12 mouse cellular contexts compared by ENCODE assay signal in genomic region chr16:66086499-66086898, GRCm38 (mm10).
DNase-seq lines count a peak whose midpoint lies in the region; ATAC-seq lines count a peak whose summit lies in the region.
"Had no signal": no experiment of that assay in that cellular context is flagged by ENCODE, and none has a peak within 500 bp of the region (broad histone marks: within the 10 kb centered on the region; RNA-seq: fewer than 3 reads in every experiment).

No protein-coding gene starts in this region.

- H3K9ac ChIP-seq in hindbrain, embryonic 11.5 days (ENCODE audit: low read depth, low read length), result no peak overlapping the region
- H3K9ac ChIP-seq in hindbrain, embryonic 13.5 days, result no peak overlapping the region
- H3K9ac ChIP-seq: limb, embryonic 15.5 days; neural tube, embryonic 13.5 days had no signal

- H3K4me2 ChIP-seq in hindbrain, embryonic 11.5 days (replicated peaks; ENCODE audit: low read depth, low read length), result no peak overlapping the region
- H3K4me2 ChIP-seq in hindbrain, embryonic 13.5 days, result no peak overlapping the region
- H3K4me2 ChIP-seq: limb, embryonic 15.5 days; neural tube, embryonic 13.5 days had no signal

- H3K36me3 ChIP-seq in hindbrain, embryonic 11.5 days (ENCODE audit: control insufficient read depth, insufficient read depth, low read length), result no peaks in the 10 kb centered on the region
- H3K36me3 ChIP-seq in hindbrain, embryonic 10.5 days, result no peaks in the 10 kb centered on the region
- no peaks in the 10 kb centered on the region for H3K36me3 ChIP-seq in hindbrain, embryonic 13.5 days
- H3K36me3 ChIP-seq: limb, embryonic 15.5 days; neural tube, embryonic 13.5 days had no signal

- DNase-seq in hindbrain, embryonic 11.5 days (ENCODE audit: low spot score), result peak; percentile 19
- no peak for DNase-seq in hindbrain, embryonic 10.5 days (ENCODE audit: low spot score)
- DNase-seq in 3T3-L1 (ENCODE audit: low read depth, low spot score), result peak; percentile 69
- DNase-seq in brain, adult 2 months (ENCODE audit: low read depth, low spot score), result peak; percentile 35
- no peak for DNase-seq in right cerebral cortex, adult 18-20 months
- no peak for DNase-seq in urinary bladder, adult 18-20 months (ENCODE audit: low spot score in 2 of 2)
- no peak for DNase-seq in spleen, adult 12 weeks (ENCODE audit: low spot score)
- DNase-seq: cerebellum, adult 8-10 months; kidney, adult 8-10 months had no signal

- H3K4me3 ChIP-seq in hindbrain, embryonic 11.5 days (ENCODE audit: low read depth, low read length), result no peak overlapping the region
- H3K4me3 ChIP-seq in hindbrain, embryonic 10.5 days, result no peak overlapping the region
- H3K4me3 ChIP-seq in hindbrain, embryonic 13.5 days, result no peak overlapping the region
- H3K4me3 ChIP-seq: limb, embryonic 15.5 days; neural tube, embryonic 13.5 days had no signal

- H3K27ac ChIP-seq in hindbrain, embryonic 11.5 days (ENCODE audit: low read depth, low read length), result no peak overlapping the region
- H3K27ac ChIP-seq in hindbrain, embryonic 10.5 days, result no peak overlapping the region
- H3K27ac ChIP-seq in hindbrain, embryonic 13.5 days, result no peak overlapping the region
- H3K27ac ChIP-seq: limb, embryonic 15.5 days; neural tube, embryonic 13.5 days had no signal

- peak; percentile 52; the same call in 1 of the 2 replicates for ATAC-seq in hindbrain, embryonic 11.5 days (ENCODE audit: low FRiP score)
- ATAC-seq in hindbrain, embryonic 13.5 days (ENCODE audit: low FRiP score), result 0 out of 2 replicates have a peak, but pooled peaks have one; percentile 39

- H3K27me3 ChIP-seq in hindbrain, embryonic 11.5 days (ENCODE audit: control insufficient read depth, insufficient read depth, low read length), result no peaks in the 10 kb centered on the region
- no peaks in the 10 kb centered on the region for H3K27me3 ChIP-seq in hindbrain, embryonic 10.5 days (ENCODE audit: insufficient read depth, poor library complexity, severe bottlenecking)
- H3K27me3 ChIP-seq in hindbrain, embryonic 13.5 days, result no peaks in the 10 kb centered on the region
- H3K27me3 ChIP-seq: limb, embryonic 15.5 days; neural tube, embryonic 13.5 days had no signal

- WGBS in hindbrain, embryonic 11.5 days, result 19% methylated on average over 1 of the region's 1 CpGs
- 12% methylated on average over 1 of the region's 1 CpGs for WGBS in hindbrain, embryonic 10.5 days
- 9% methylated on average over 1 of the region's 1 CpGs for WGBS in hindbrain, embryonic 13.5 days

- no peaks in the 10 kb centered on the region for H3K4me1 ChIP-seq in hindbrain, embryonic 11.5 days (replicated peaks; ENCODE audit: control insufficient read depth, insufficient read depth, low read length)
- H3K4me1 ChIP-seq in hindbrain, embryonic 10.5 days (replicated peaks), result no peaks in the 10 kb centered on the region
- no peaks in the 10 kb centered on the region for H3K4me1 ChIP-seq in hindbrain, embryonic 13.5 days (replicated peaks)
- H3K4me1 ChIP-seq: limb, embryonic 15.5 days; neural tube, embryonic 13.5 days had no signal

- no peaks in the 10 kb centered on the region for H3K9me3 ChIP-seq in hindbrain, embryonic 11.5 days (ENCODE audit: control insufficient read depth, low read length)
- no peaks in the 10 kb centered on the region for H3K9me3 ChIP-seq in hindbrain, embryonic 10.5 days
- H3K9me3 ChIP-seq in hindbrain, embryonic 13.5 days, result no peaks in the 10 kb centered on the region
- H3K9me3 ChIP-seq: limb, embryonic 15.5 days; neural tube, embryonic 13.5 days had no signal

Comparison
In these comparisons a context has a peak if more than half of its experiments do, and no peak if none do; other contexts are left out.
1. DNase-seq: peak in hindbrain, embryonic 11.5 days (single experiment), 3T3-L1 (single experiment) and brain, adult 2 months (single experiment); none in hindbrain, embryonic 10.5 days (single experiment), right cerebral cortex, adult 18-20 months (single experiment), urinary bladder, adult 18-20 months (0 of 2) and spleen, adult 12 weeks (single experiment).